Mouse (Mus musculus) MEL (cell line): ENCODE results near the gene Ndufaf2.

Experiments
- CHD2 ChIP-seq: IDR thresholded peaks from 2 replicates; pipeline ENCODE4 v1.6.1; 2011; ENCODE audit warnings: low read length, improper control_type of control experiment
- CTCF ChIP-seq, 3 experiments: IDR thresholded peaks in 2 of 3; conservative IDR thresholded peaks in 1 of 3; 2 replicates each; pipeline ENCODE4 v1.5.1; 2011 to 2012; ENCODE audit warnings: low read length in 3 of 3, low read depth in 2 of 3, mild to moderate bottlenecking in 2 of 3, improper control_type of control experiment in 1 of 3, inconsistent platforms in 1 of 3, mixed read lengths in 1 of 3, moderate library complexity in 1 of 3; ENCODE audit not compliant: control insufficient read depth in 1 of 3, insufficient read depth in 1 of 3, poor library complexity in 1 of 3, severe bottlenecking in 1 of 3
- E2F4 ChIP-seq: IDR thresholded peaks from 2 replicates; pipeline ENCODE4 v1.6.1; 2011; ENCODE audit warnings: low read depth, low read length, improper control_type of control experiment, borderline replicate concordance
- ETS1 ChIP-seq: IDR thresholded peaks from 2 replicates; pipeline ENCODE4 v1.6.1; 2012; ENCODE audit warnings: low read depth, mild to moderate bottlenecking, inconsistent platforms, low read length, improper control_type of control experiment, moderate library complexity
- GATA1 ChIP-seq: IDR thresholded peaks from 2 replicates; pipeline ENCODE4 v1.6.1; 2011; ENCODE audit warnings: low read depth, low read length, improper control_type of control experiment
- JUND ChIP-seq: IDR thresholded peaks from 2 replicates; pipeline ENCODE4 v1.6.1; 2011; ENCODE audit warnings: low read depth, mild to moderate bottlenecking, improper control_type of control experiment, low read length
- MAFK ChIP-seq: IDR thresholded peaks from 2 replicates; pipeline ENCODE4 v1.6.1; 2011; ENCODE audit warnings: low read depth, mild to moderate bottlenecking, low read length, improper control_type of control experiment, borderline replicate concordance
- MXI1 ChIP-seq: IDR thresholded peaks from 2 replicates; pipeline ENCODE4 v1.6.1; 2011; ENCODE audit warnings: mild to moderate bottlenecking, low read depth, low read length, improper control_type of control experiment
- NELFE ChIP-seq: IDR thresholded peaks from 2 replicates; pipeline ENCODE4 v1.6.1; 2011; ENCODE audit warnings: low read depth, low read length, improper control_type of control experiment
- POLR2AphosphoS5 ChIP-seq: IDR thresholded peaks from 2 replicates; pipeline ENCODE4 v1.6.1; 2012; ENCODE audit warnings: low read depth, borderline replicate concordance, mild to moderate bottlenecking, inconsistent platforms, low read length, moderate library complexity, mixed read lengths
- RCOR1 ChIP-seq: IDR thresholded peaks from 2 replicates; pipeline ENCODE4 v1.6.1; 2012; ENCODE audit warnings: low read depth, mild to moderate bottlenecking, inconsistent platforms, low read length, improper control_type of control experiment
- SMC3 ChIP-seq: IDR thresholded peaks from 2 replicates; pipeline ENCODE4 v1.6.1; 2011; ENCODE audit warnings: low read depth, low read length, improper control_type of control experiment

DNA sequence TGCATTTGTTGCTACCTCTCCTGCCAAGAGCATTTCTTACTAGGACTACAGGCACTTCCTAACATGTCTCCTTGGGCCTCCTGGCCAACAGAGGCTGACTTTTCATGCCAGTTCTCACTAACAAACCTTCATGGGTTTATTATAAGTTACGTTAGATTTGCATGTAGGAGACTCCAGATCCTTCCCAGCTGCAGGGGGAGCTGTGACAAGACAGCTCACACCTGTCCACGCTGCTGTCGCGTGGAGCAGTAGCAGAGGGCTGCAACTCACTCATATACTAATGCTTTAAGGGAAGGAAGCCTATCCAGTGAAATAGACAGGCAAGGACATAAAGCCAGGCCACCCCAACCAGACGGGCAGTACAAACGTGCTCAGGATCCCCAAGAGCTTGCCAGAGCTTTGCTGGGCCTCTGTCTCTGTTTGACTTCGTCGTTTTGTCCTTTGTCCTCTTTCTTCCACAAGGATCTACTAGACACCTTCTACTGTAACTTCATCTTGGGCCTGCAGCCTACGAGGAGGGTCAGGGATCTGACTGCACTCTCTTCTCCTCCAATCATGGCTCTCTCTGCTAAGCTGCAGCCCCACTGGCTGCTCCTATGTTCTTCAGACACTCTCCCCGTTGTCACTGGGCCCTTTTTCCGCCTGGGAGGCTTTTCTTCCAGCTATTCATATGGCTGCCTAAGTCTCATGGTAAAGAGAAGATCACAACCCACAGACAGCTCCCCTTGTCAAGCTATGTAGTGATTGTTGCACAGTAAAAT, 94.9 kb downstream of the Ndufaf2 start:
- TF ChIP-seq POLR2AphosphoS5 (no peak), CHD2 (no peak), E2F4 (no peak), RCOR1 (no peak), CTCF (IDR thresholded peaks at IDR 0.05 in 2 of 3, conservative IDR thresholded peaks at IDR 0.05 in 1 of 3; ENCODE audit: control insufficient read depth in 1 of 3, insufficient read depth in 1 of 3, low read depth in 2 of 3, low read length in 3 of 3, poor library complexity in 1 of 3, severe bottlenecking in 1 of 3) (no peak), SMC3 (no peak), MAFK (no peak), NELFE (no peak), JUND (no peak), ETS1 (no peak), MXI1 (no peak), GATA1 (no peak)
